Mouse (Mus musculus) ES-E14 (cell line): ENCODE measurements around the gene Frat1. TPM values are rescaled to one million over a fixed set of nuclear protein-coding genes. Genes with fewer than 3 reads are reported as not detected.
A peak's percentile ranks its signal among the peaks of the same experiment; 100 is the strongest.

Source experiments
- DNase-seq: peaks from one replicate; pipeline ENCODE4 v3.0.0-alpha.2; 2013; ENCODE audit warnings: low read depth, low spot score
- H3K27ac ChIP-seq: 2 replicates; pipeline ENCODE4 v1.5.1; 2012; ENCODE audit warnings: low read depth, mild to moderate bottlenecking, low read length, moderate library complexity, mixed read lengths; ENCODE audit not compliant: poor library complexity, insufficient read depth, severe bottlenecking
- H3K36me3 ChIP-seq: 2 replicates; pipeline ENCODE4 v1.6.1; 2012; ENCODE audit warnings: mild to moderate bottlenecking, low read length, moderate library complexity, mixed read lengths; ENCODE audit not compliant: control insufficient read depth, poor library complexity, insufficient read depth, severe bottlenecking
- H3K4me1 ChIP-seq, 2 experiments: fragments of 150-350 bp in 1 of 2; sonication (generic) in 1 of 2; 2 replicates each; pipeline ENCODE4 v1.6.1; 2012; ENCODE audit warnings: low read length in 2 of 2, mild to moderate bottlenecking in 1 of 2, mixed read lengths in 1 of 2; ENCODE audit not compliant: control insufficient read depth in 2 of 2, insufficient read depth in 2 of 2, poor library complexity in 1 of 2
- H3K4me3 ChIP-seq, 2 experiments: fragments of 150-350 bp in 1 of 2; sonication (generic) in 1 of 2; 2 replicates each; pipeline ENCODE4 v1.5.1; 2012; ENCODE audit warnings: low read length in 2 of 2, low read depth in 1 of 2, mild to moderate bottlenecking in 1 of 2, mixed read lengths in 1 of 2; ENCODE audit not compliant: insufficient read depth in 1 of 2, poor library complexity in 1 of 2, severe bottlenecking in 1 of 2
- H3K9ac ChIP-seq: 2 replicates; pipeline ENCODE4 v1.6.1; 2012; ENCODE audit warnings: low read depth, mild to moderate bottlenecking, low read length, mixed read lengths; ENCODE audit not compliant: poor library complexity, insufficient read depth, severe bottlenecking
- H3K9me3 ChIP-seq: fragments of 150-350 bp; sonication (generic); 2 replicates; pipeline ENCODE4 v1.6.1; 2012; ENCODE audit warnings: low read depth, mild to moderate bottlenecking, low read length; ENCODE audit not compliant: control insufficient read depth, insufficient read depth
- CHD2 ChIP-seq: IDR thresholded peaks from 2 replicates; pipeline ENCODE4 v1.6.1; 2014; ENCODE audit warnings: mild to moderate bottlenecking, low read depth, low read length, inconsistent platforms
- HCFC1 ChIP-seq: IDR thresholded peaks from 2 replicates; pipeline ENCODE4 v1.6.1; 2012; ENCODE audit warnings: low read length, inconsistent platforms, borderline replicate concordance; ENCODE audit not compliant: insufficient read depth
- MAFK ChIP-seq: IDR thresholded peaks from 2 replicates; pipeline ENCODE4 v1.6.1; 2014; ENCODE audit warnings: mild to moderate bottlenecking, low read depth, low read length, inconsistent platforms; ENCODE audit not compliant: insufficient read depth
- ZC3H11A ChIP-seq: IDR thresholded peaks from 2 replicates; pipeline ENCODE4 v1.6.1; 2012; ENCODE audit warnings: low read depth, mild to moderate bottlenecking, inconsistent platforms, low read length, borderline replicate concordance
- ZNF384 ChIP-seq: IDR thresholded peaks from 2 replicates; pipeline ENCODE4 v1.6.1; 2012; ENCODE audit warnings: low read depth, low read length, inconsistent platforms
- in situ Hi-C, 2 experiments: fragments of 600-800 bp; cut with MboI; formaldehyde crosslinking; loops; one replicate each; pipeline ENCODE4 v1.15.1; 2025; ENCODE audit warnings: low sequenced_read_pairs in 2 of 2, inconsistent platforms in 1 of 2; ENCODE audit not compliant: unreplicated experiment in 2 of 2
- total RNA-seq: library from RNA; depleted of rRNA; stranded (reverse); fragments of 300-350 nt; gene quantifications from 2 replicates; pipeline ENCODE4 v1.2.3, GENCODE M21; 2012

The Frat1 gene
- total RNA-seq, 1 experiment = 2.5 TPM

GRCm38 (mm10) chr19:41797536-41797935 is 32.2 kb upstream of the Frat1 start:
- H3K4me1 ChIP-seq = peaks cover 4% of the 10 kb centered on the region in 2 experiments; a peak in 2 of 4 replicates

GRCm38 (mm10) chr19:41800451-41800850 is 29.3 kb upstream of the Frat1 start:
- Histone ChIP-seq H3K27ac (no peak overlapping the region), H3K9me3 (no peaks in the 10 kb centered on the region), H3K4me1 (peaks cover 4 to 10% of the 10 kb centered on the region in 2 experiments; a peak in 2 of 4 replicates), H3K4me3 (peak overlapping the region in 1 of 2 experiments; percentile 96; a peak in 1 of 4 replicates), H3K36me3 (0 out of 2 replicates have a peak, but pooled peaks cover 1% of the 10 kb centered on the region), H3K9ac (no peak overlapping the region)
- TF ChIP-seq HCFC1 (no peak), MAFK (no peak), ZC3H11A (no peak), CHD2 (no peak), ZNF384 (no peak)
- in situ Hi-C loops = no loop called here
- DNase-seq = no peak

More at GRCm38 (mm10) chr19:41797536-41797935, 32.2 kb upstream of the Frat1 start:
- TF ChIP-seq ZC3H11A = no peak
- TF ChIP-seq MAFK = no peak
- TF ChIP-seq CHD2 = no peak
- no peak for TF ChIP-seq HCFC1
- no peak for TF ChIP-seq ZNF384
- in situ Hi-C loops = no loop called here
- Histone ChIP-seq H3K4me3 (no peak overlapping the region), H3K27ac (no peak overlapping the region), H3K9ac (no peak overlapping the region), H3K9me3 (no peaks in the 10 kb centered on the region), H3K36me3 (0 out of 2 replicates have a peak, but pooled peaks cover 1% of the 10 kb centered on the region)
- no peak for DNase-seq

GRCm38 (mm10) chr19:41800986-41801741 is 28.6 kb upstream of the Frat1 start:
- DNase-seq = no peak
- H3K9ac ChIP-seq = peak overlapping the region; percentile 90
- no peak overlapping the region for H3K27ac ChIP-seq
- in situ Hi-C loops = no loop called here
- 0 out of 2 replicates have a peak, but pooled peaks cover 1% of the 10 kb centered on the region for H3K36me3 ChIP-seq
- H3K4me3 ChIP-seq = peak overlapping the region; percentile 84 to 96
- peaks cover 4 to 10% of the 10 kb centered on the region in 2 experiments; a peak in 2 of 4 replicates for H3K4me1 ChIP-seq
- TF ChIP-seq ZC3H11A = no peak
- TF ChIP-seq HCFC1 = no peak
- TF ChIP-seq ZNF384 = no peak
- TF ChIP-seq CHD2 = no peak
- TF ChIP-seq MAFK = no peak
- no peaks in the 10 kb centered on the region for H3K9me3 ChIP-seq

GRCm38 (mm10) chr19:41801742-41802369 is 27.9 kb upstream of the Frat1 start, which contains the start of gene Arhgap19:
Arhgap19 (minus strand) TSS chr19:41802047.
- TF ChIP-seq HCFC1 (peak; percentile 94), MAFK (no peak), CHD2 (peak; percentile 59; the same call in 1 of the 2 replicates)
- DNase-seq = peak; percentile 93
- in situ Hi-C loops = no loop called here
- peaks cover 4 to 10% of the 10 kb centered on the region in 2 experiments; a peak in 2 of 4 replicates for H3K4me1 ChIP-seq
- no peaks in the 10 kb centered on the region for H3K9me3 ChIP-seq
- no peak within 1 kb of the TSS for H3K27ac ChIP-seq
- H3K36me3 ChIP-seq = 0 out of 2 replicates have a peak, but pooled peaks cover 1% of the 10 kb centered on the region
- peak within 1 kb of the TSS; percentile 90 for H3K9ac ChIP-seq
- peak within 1 kb of the TSS; percentile 84 to 96 for H3K4me3 ChIP-seq
